8 mouse cellular contexts compared by ENCODE assay signal in genomic region chr6:146170603-146171051, GRCm38 (mm10).
A peak's percentile ranks its signal among the peaks of the same experiment; 100 is the strongest.
DNase-seq lines count a peak whose midpoint lies in the region; ATAC-seq and TF ChIP-seq lines count a peak whose summit lies in the region.

No protein-coding gene starts in this region.

- no peak overlapping the region for H3K27ac ChIP-seq in heart, postnatal 0 days (ENCODE audit: low read depth)
- H3K27ac ChIP-seq in liver, embryonic 11.5 days (ENCODE audit: low read depth, low read length), result no peak overlapping the region
- no peak overlapping the region for H3K27ac ChIP-seq in intestine, postnatal 0 days (ENCODE audit: low read depth, low read length)
- no peak overlapping the region for H3K27ac ChIP-seq in hindbrain, embryonic 14.5 days

- no peak overlapping the region for H3K4me2 ChIP-seq in heart, postnatal 0 days (ENCODE audit: low read depth, low read length)
- peak overlapping the region; percentile 22 for H3K4me2 ChIP-seq in liver, embryonic 11.5 days
- H3K4me2 ChIP-seq in intestine, postnatal 0 days (replicated peaks; ENCODE audit: low read depth), result no peak overlapping the region
- H3K4me2 ChIP-seq in hindbrain, embryonic 14.5 days (replicated peaks), result no peak overlapping the region

- no peaks in the 10 kb centered on the region for H3K4me1 ChIP-seq in heart, postnatal 0 days (ENCODE audit: control insufficient read depth, insufficient read depth)
- no peaks in the 10 kb centered on the region for H3K4me1 ChIP-seq in liver, embryonic 11.5 days (replicated peaks; ENCODE audit: control insufficient read depth, insufficient read depth, low read length)
- no peaks in the 10 kb centered on the region for H3K4me1 ChIP-seq in intestine, postnatal 0 days (replicated peaks; ENCODE audit: control insufficient read depth, insufficient read depth, low read length)
- H3K4me1 ChIP-seq in hindbrain, embryonic 14.5 days (replicated peaks; ENCODE audit: control insufficient read depth, insufficient read depth, low read length), result no peaks in the 10 kb centered on the region

- no peaks in the 10 kb centered on the region for H3K27me3 ChIP-seq in heart, postnatal 0 days (ENCODE audit: control insufficient read depth, insufficient read depth, low read length)
- H3K27me3 ChIP-seq in liver, embryonic 11.5 days (replicated peaks; ENCODE audit: control insufficient read depth, insufficient read depth, low read length), result no peaks in the 10 kb centered on the region
- no peaks in the 10 kb centered on the region for H3K27me3 ChIP-seq in intestine, postnatal 0 days (replicated peaks; ENCODE audit: control insufficient read depth, insufficient read depth, low read length)
- H3K27me3 ChIP-seq in hindbrain, embryonic 14.5 days (ENCODE audit: control insufficient read depth, insufficient read depth, low read length), result no peaks in the 10 kb centered on the region

- peak; percentile 55; the same call in 1 of the 2 replicates for ATAC-seq in heart, postnatal 0 days (ENCODE audit: insufficient read depth, low read depth)
- no peak; the same call in 1 of the 2 replicates for ATAC-seq in liver, embryonic 11.5 days (replicated peaks; ENCODE audit: low FRiP score)
- ATAC-seq in intestine, postnatal 0 days, result no peak
- ATAC-seq in hindbrain, embryonic 14.5 days (ENCODE audit: low FRiP score), result no peak

- no peak overlapping the region for H3K9ac ChIP-seq in heart, postnatal 0 days (replicated peaks; ENCODE audit: low read depth, low read length)
- no peak overlapping the region for H3K9ac ChIP-seq in liver, embryonic 11.5 days (ENCODE audit: low read depth, low read length)
- H3K9ac ChIP-seq in intestine, postnatal 0 days (ENCODE audit: low read depth, low read length), result no peak overlapping the region
- no peak overlapping the region for H3K9ac ChIP-seq in hindbrain, embryonic 14.5 days

- peak; percentile 36 for DNase-seq in adrenal gland, adult 2 months
- no peak for DNase-seq in adrenal gland, adult 8-10 months
- peak; percentile 4 for DNase-seq in R1 (ENCODE audit: low read depth, low spot score)
- peak; percentile 21 for DNase-seq in heart, postnatal 0 days (ENCODE audit: low spot score)
- no peak for DNase-seq in liver, embryonic 11.5 days (ENCODE audit: low spot score)
- peak; percentile 36 to 68 for DNase-seq in spleen, postnatal 4 days (ENCODE audit: low spot score in 2 of 2)
- DNase-seq in hindbrain, embryonic 14.5 days (ENCODE audit: low spot score), result no peak

- WGBS in heart, postnatal 0 days, result 68% methylated on average over 14 of the region's 14 CpGs
- 48% methylated on average over 14 of the region's 14 CpGs for WGBS in liver, embryonic 11.5 days
- WGBS in intestine, postnatal 0 days, result 78% methylated on average over 14 of the region's 14 CpGs
- 80% methylated on average over 14 of the region's 14 CpGs for WGBS in hindbrain, embryonic 14.5 days

- no peak for TF ChIP-seq EP300 in heart, postnatal 0 days (IDR thresholded peaks at IDR 0.05; ENCODE audit: low read depth)

- H3K9me3 ChIP-seq in heart, postnatal 0 days (replicated peaks; ENCODE audit: control insufficient read depth, low read length), result no peaks in the 10 kb centered on the region
- no peaks in the 10 kb centered on the region for H3K9me3 ChIP-seq in liver, embryonic 11.5 days (ENCODE audit: control insufficient read depth, low read length)
- no peaks in the 10 kb centered on the region for H3K9me3 ChIP-seq in intestine, postnatal 0 days (ENCODE audit: control insufficient read depth)
- no peaks in the 10 kb centered on the region for H3K9me3 ChIP-seq in hindbrain, embryonic 14.5 days (ENCODE audit: control insufficient read depth, low read length)

- peaks cover 33% of the 10 kb centered on the region; the same call in 1 of the 2 replicates for H3K36me3 ChIP-seq in heart, postnatal 0 days (replicated peaks; ENCODE audit: control insufficient read depth, insufficient read depth, low read length)
- no peaks in the 10 kb centered on the region for H3K36me3 ChIP-seq in liver, embryonic 11.5 days (ENCODE audit: control insufficient read depth, insufficient read depth, low read length)
- H3K36me3 ChIP-seq in intestine, postnatal 0 days (ENCODE audit: control insufficient read depth, insufficient read depth), result no peaks in the 10 kb centered on the region
- no peaks in the 10 kb centered on the region for H3K36me3 ChIP-seq in hindbrain, embryonic 14.5 days (replicated peaks; ENCODE audit: control insufficient read depth, insufficient read depth)

- H3K4me3 ChIP-seq in heart, postnatal 0 days (ENCODE audit: low read depth, low read length), result no peak overlapping the region
- no peak overlapping the region for H3K4me3 ChIP-seq in liver, embryonic 11.5 days (ENCODE audit: low read depth, low read length)
- H3K4me3 ChIP-seq in intestine, postnatal 0 days (ENCODE audit: low read depth, low read length), result no peak overlapping the region
- no peak overlapping the region for H3K4me3 ChIP-seq in hindbrain, embryonic 14.5 days (replicated peaks; ENCODE audit: low read length)

- no peak for TF ChIP-seq CTCF in heart, postnatal 0 days (IDR thresholded peaks at IDR 0.05; ENCODE audit: low read depth)
- TF ChIP-seq CTCF in intestine, postnatal 0 days (IDR thresholded peaks at IDR 0.05; ENCODE audit: low read depth), result no peak

Comparison
In these comparisons a context has a peak if more than half of its experiments do, and no peak if none do; other contexts are left out.
1. DNase-seq: peak in adrenal gland, adult 2 months (single experiment), R1 (single experiment), heart, postnatal 0 days (single experiment) and spleen, postnatal 4 days (2 of 2); none in adrenal gland, adult 8-10 months (single experiment), liver, embryonic 11.5 days (single experiment) and hindbrain, embryonic 14.5 days (single experiment).